Mouse (Mus musculus) kidney, postnatal 14 days (tissue): ENCODE measurements around the gene Phospho2.
A peak's percentile ranks its signal among the peaks of the same experiment; 100 is the strongest.

ENCODE experiments used
- DNase-seq: peaks from one replicate; pipeline ENCODE4 v3.0.0; 2022; ENCODE audit warnings: mixed read lengths

The Phospho2 gene

DNA sequence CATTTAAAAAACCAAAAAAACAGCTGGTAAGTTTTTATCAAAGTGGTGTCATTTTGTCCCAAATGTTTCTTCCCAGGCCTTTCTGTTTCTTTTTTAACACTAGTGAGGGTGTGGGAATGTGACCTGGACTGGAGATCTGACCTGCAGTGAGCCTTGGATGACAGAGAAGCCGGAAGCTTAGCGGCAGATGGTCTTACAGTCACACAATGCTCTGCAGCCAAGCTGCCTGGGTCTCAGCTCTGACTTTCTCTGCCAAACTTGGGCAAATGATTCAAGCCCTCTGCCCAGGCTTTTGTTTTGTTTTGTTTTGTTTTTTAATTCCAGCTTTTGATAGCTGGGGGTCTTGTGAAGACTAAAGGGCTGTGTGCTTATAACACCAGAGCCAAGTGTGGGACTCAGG lies 37.0 kb downstream of the Phospho2 start:
- peak; percentile 44 for DNase-seq

DNA sequence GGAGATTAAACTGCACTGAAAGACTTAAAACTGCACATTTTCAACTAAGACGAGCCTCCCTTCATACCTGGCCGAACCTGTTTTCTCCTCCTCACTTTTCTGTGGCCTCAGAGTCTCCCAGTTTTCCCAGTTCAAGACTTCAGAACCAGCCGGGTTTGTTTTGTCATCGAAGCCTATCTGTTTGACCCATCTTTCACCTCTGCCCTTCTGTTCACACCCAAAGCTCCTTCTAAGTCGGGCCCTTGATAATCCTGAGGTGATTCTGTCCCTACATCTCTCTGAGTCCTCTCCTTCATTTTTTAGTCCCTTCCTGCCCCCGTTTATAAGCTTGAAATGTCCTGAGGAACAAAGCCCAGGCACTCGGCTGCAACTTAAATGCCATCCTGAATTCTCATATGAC lies 38.6 kb downstream of the Phospho2 start:
- DNase-seq, result no peak

DNA sequence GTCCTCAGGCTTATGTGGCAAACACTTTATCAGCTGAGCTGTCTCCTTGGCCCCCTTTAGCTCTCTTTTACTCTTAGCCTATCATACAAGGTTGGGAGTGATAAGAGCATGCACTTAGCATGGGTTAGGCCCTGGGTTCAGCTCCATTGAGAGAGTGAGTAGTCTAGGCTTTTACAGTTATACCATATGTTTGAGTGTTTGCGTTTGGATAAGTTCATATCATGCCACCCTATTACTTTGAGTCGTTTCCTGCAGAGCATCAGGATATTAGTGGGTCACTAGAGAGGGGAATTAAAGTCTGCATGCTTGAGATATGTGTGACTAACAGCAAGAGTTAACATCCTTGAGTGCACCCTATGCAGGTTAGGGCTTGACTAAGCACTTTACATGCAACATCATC lies 40.3 kb downstream of the Phospho2 start:
- no peak for DNase-seq

DNA sequence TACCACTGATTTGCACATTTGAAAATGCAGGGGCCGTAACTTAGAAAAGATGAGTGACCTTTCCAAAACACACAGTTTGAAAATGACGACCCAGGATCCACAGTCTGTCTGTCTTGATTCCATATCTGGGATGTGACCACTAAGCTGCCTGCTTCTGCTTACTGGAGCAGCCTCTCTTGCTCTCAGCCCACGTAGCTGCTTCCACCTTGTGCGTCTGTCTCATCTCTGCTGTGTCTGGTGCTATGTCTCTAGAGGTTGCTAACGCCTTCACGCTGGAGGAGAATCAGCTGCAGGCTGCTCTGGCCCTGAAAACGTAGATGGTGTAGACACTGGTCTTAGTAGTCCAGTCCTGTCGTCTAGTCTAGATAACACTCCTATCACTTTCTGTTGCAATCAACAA lies 40.7 kb downstream of the Phospho2 start:
- DNase-seq, result no peak

DNA sequence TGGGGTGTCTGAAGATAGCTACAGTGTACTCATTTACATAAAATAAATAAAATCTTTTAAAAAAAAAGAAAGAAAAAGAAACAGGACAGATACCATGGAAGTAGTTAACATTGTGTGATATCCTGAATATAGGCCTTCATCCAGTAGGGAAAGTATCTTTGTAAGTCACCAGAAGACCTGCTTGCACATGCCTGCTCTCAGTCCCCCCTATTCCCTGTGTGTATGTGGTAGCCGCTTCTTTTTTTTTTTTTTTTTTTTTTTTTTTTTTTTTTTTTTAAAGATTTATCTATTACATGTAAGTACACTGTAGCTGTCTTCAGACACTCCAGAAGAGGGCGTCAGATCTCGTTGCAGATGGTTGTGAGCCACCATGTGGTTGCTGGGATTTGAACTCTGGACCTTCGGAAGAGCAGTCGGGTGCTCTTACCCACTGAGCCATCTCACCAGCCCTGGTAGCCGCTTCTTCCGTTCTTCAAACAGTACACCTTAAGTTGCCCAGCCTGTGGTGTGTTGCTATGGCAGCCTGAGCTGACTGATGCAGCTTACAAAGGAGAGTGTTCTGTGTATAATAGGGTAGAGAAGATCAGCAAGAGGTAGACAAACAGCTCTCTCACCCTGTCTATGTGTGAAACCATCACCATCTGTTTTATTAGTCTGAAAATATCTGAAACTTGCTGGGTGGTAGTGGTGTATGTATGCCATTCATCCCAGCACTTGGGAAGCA lies 48.0 kb downstream of the Phospho2 start:
- no peak for DNase-seq

DNA sequence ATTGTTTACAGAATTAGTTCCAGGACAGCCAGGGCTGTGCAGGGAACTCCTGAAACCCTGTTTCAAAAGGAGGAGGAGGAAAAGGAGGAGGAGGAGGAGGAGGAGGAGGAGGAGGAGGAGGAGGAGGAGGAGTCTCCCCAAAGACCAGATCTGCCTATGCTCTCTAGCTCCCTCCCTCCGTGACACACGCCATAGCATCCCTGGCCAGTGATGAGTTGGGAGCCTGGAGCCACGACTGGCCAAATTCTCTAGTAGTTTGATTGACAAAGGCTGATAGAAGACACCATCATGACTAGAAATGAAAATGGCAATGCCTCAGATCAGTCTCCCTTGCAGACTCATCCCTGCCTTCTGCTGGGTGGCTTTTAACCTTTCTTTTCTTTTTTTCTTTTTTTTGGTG lies 48.6 kb downstream of the Phospho2 start:
- DNase-seq, result no peak

DNA sequence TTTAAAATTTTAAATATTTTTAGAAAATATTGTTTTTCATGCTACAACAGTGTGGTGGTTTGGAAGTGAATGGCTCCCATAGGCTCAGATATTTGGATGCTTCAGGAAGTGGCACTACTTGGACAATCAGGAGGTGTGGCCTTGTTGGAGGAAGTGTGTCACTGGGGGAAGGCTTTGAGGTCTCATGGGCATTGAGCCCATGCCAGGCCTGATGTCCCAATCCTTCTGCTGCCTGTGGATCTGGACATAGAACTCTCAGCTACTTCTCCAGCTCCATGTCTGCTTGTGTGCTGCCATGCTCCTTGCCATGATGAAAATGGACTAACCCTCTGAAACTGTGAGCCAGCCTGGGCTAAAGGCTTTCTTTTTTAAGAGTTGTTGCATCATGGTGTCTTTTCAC lies 49.3 kb downstream of the Phospho2 start:
- no peak for DNase-seq

DNA sequence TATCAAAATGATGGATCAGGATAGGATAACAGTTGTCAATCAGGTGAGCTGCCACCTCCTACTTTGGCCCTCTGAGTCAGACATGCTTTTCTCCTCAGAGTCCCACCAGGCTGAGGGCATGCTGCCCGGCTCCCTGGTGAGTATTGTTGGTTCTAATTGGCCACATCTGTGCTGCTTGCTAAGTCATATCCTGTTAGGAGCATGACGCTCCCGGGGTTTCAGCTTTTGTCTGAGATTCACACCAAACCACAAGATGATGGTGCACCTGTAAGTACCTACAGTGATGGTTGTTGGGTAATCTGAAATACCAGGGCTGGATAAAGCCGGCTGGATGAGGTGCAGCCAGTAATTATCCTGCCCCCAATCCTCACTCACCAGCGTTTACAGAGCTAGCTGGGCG lies 50.8 kb downstream of the Phospho2 start:
- DNase-seq, result no peak

DNA sequence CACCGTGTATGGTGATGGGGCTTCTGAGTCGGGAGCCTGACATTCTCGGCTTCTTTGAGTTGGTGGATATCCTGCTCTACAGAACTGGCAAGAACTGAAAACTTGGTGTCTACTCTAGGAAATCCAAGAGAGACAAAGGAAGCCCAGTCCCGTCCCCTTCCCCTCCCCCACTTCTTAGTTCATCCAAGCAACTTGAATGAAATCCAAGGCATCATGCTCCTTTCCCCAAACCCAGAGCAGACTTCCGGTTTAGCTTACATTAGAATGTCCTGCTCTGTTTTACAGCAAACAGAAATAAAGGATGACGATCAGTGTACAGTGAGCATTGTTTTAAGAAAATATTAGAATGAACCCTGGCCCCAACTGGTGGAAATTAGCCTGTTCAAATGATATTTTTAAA lies 59.8 kb downstream of the Phospho2 start:
- DNase-seq, result peak; percentile 38
